Mouse (Mus musculus) lung, embryonic 14.5 days (tissue): ENCODE measurements around the gene Msrb1. TPM values are rescaled to one million over a fixed set of nuclear protein-coding genes. Genes with fewer than 3 reads are reported as not detected.

Source experiments
- ATAC-seq: fragments of 200-750 bp; cut with Nextera tagmentation; 2 replicates; pipeline ENCODE4 v1.8.0; 2017; ENCODE audit warnings: mild to moderate bottlenecking, moderate TSS enrichment, moderate library complexity; ENCODE audit not compliant: insufficient read depth
- DNase-seq: peaks from one replicate; pipeline ENCODE4 v3.0.0-alpha.2; 2015
- H3K27ac ChIP-seq: fragments of 300-500 bp; sonication (generic); 2 replicates; pipeline ENCODE4 v1.5.1; 2014; ENCODE audit warnings: low read depth, mild to moderate bottlenecking, moderate library complexity
- H3K27me3 ChIP-seq: fragments of 300-500 bp; sonication (generic); 2 replicates; pipeline ENCODE4 v1.6.1; 2014; ENCODE audit warnings: low read length, control low read depth; ENCODE audit not compliant: insufficient read depth
- H3K36me3 ChIP-seq: fragments of 300-500 bp; sonication (generic); 2 replicates; pipeline ENCODE4 v1.6.1; 2014; ENCODE audit warnings: control low read depth; ENCODE audit not compliant: insufficient read depth
- H3K4me1 ChIP-seq: fragments of 300-500 bp; sonication (generic); 2 replicates; pipeline ENCODE4 v1.6.1; 2014; ENCODE audit warnings: antibody characterized with exemption, control low read depth; ENCODE audit not compliant: insufficient read depth
- H3K4me2 ChIP-seq: fragments of 300-500 bp; sonication (generic); 2 replicates; pipeline ENCODE4 v1.6.1; 2014; ENCODE audit warnings: mild to moderate bottlenecking
- H3K4me3 ChIP-seq: fragments of 300-500 bp; sonication (generic); 2 replicates; pipeline ENCODE4 v1.5.1; 2014; ENCODE audit warnings: low read depth, low read length
- H3K9ac ChIP-seq: fragments of 300-500 bp; sonication (generic); 2 replicates; pipeline ENCODE4 v1.6.1; 2014
- H3K9me3 ChIP-seq: fragments of 300-500 bp; sonication (generic); 2 replicates; pipeline ENCODE4 v1.6.1; 2016; ENCODE audit warnings: low read depth, low read length, control low read depth
- CTCF ChIP-seq: IDR thresholded peaks from 2 replicates; pipeline ENCODE4 v1.5.1; 2016; ENCODE audit warnings: antibody characterized with exemption, low read depth
- WGBS: fragments of 180-500 bp; shearing (Covaris S2); extraction: QIAGEN DNeasy Blood & Tissue Kit; methylation state at CpG from one replicate; pipeline ENCODE4 v1.1.7; 2014; 5-methylcytosine and 5-hydroxymethylcytosine counted together
- polyA plus RNA-seq: library from polyadenylated mRNA; unstranded; fragments of >200 nt; fragmentation: Nextera tagmentation; extraction: Ambion mirVana; gene quantifications from 2 replicates; pipeline ENCODE4 v1.2.1, GENCODE M21; 2014

The Msrb1 gene
- polyA plus RNA-seq, 1 experiment from 2014 or later = 35.2 TPM

- TF ChIP-seq CTCF = peak; percentile 25; the same call in 1 of the 2 replicates
- Histone ChIP-seq H3K4me3 (peak overlapping the region; percentile 65), H3K4me1 (peaks cover 11% of the 10 kb centered on the region), H3K9me3 (no peaks in the 10 kb centered on the region), H3K4me2 (peak overlapping the region; percentile 83), H3K9ac (peak overlapping the region; percentile 76), H3K36me3 (peaks cover 8% of the 10 kb centered on the region; the same call in 1 of the 2 replicates), H3K27me3 (no peaks in the 10 kb centered on the region), H3K27ac (no peak overlapping the region)
- WGBS = 26% methylated on average over 8 of the region's 8 CpGs
- no peak for DNase-seq
- no peak for ATAC-seq
Observed at GRCm38 (mm10) chr17:24737135-24737810, 831 bp downstream of the Msrb1 start.

GRCm38 (mm10) chr17:24738238-24738637, 1.8 kb downstream of the Msrb1 start:
- ATAC-seq (no peak), DNase-seq (no peak)
- no peak overlapping the region for H3K27ac ChIP-seq
- no peak for TF ChIP-seq CTCF
- peaks cover 11% of the 10 kb centered on the region for H3K4me1 ChIP-seq
- H3K9me3 ChIP-seq = no peaks in the 10 kb centered on the region
- no peak overlapping the region for H3K4me3 ChIP-seq
- WGBS = 72% methylated on average over 4 of the region's 4 CpGs
- no peaks in the 10 kb centered on the region for H3K27me3 ChIP-seq
- H3K9ac ChIP-seq = no peak overlapping the region
- H3K4me2 ChIP-seq = no peak overlapping the region
- H3K36me3 ChIP-seq = peaks cover 12% of the 10 kb centered on the region; the same call in 1 of the 2 replicates

- ATAC-seq (no peak), DNase-seq (no peak)
- H3K36me3 ChIP-seq = peaks cover 12% of the 10 kb centered on the region; the same call in 1 of the 2 replicates
- no peak for TF ChIP-seq CTCF
- H3K27me3 ChIP-seq = no peaks in the 10 kb centered on the region
- H3K9ac ChIP-seq = no peak overlapping the region
- no peak overlapping the region for H3K4me2 ChIP-seq
- no peak overlapping the region for H3K27ac ChIP-seq
- H3K4me3 ChIP-seq = no peak overlapping the region
- WGBS = 68% methylated on average over 8 of the region's 8 CpGs
- H3K4me1 ChIP-seq = peaks cover 11% of the 10 kb centered on the region
- H3K9me3 ChIP-seq = no peaks in the 10 kb centered on the region
Observed at GRCm38 (mm10) chr17:24739926-24740325, 3.5 kb downstream of the Msrb1 start.

- Histone ChIP-seq H3K4me2 (no peak overlapping the region), H3K27me3 (no peaks in the 10 kb centered on the region), H3K4me3 (no peak overlapping the region), H3K4me1 (peaks cover 2% of the 10 kb centered on the region; the same call in 1 of the 2 replicates), H3K9ac (no peak overlapping the region; the same call in 1 of the 2 replicates), H3K9me3 (no peaks in the 10 kb centered on the region), H3K27ac (no peak overlapping the region), H3K36me3 (peaks cover 12% of the 10 kb centered on the region; the same call in 1 of the 2 replicates)
- 76% methylated on average over 8 of the region's 8 CpGs for WGBS
- TF ChIP-seq CTCF = no peak
- DNase-seq = no peak
- ATAC-seq = no peak
Observed at GRCm38 (mm10) chr17:24742307-24742706, 5.9 kb downstream of the Msrb1 start.

GRCm38 (mm10) chr17:24743896-24744295, 7.5 kb downstream of the Msrb1 start:
- Histone ChIP-seq H3K9ac (no peak overlapping the region), H3K4me3 (no peak overlapping the region), H3K4me1 (no peaks in the 10 kb centered on the region), H3K27me3 (no peaks in the 10 kb centered on the region), H3K36me3 (peaks cover 12% of the 10 kb centered on the region; the same call in 1 of the 2 replicates), H3K9me3 (no peaks in the 10 kb centered on the region), H3K27ac (no peak overlapping the region), H3K4me2 (no peak overlapping the region)
- no peak for TF ChIP-seq CTCF
- WGBS = 72% methylated on average over 5 of the region's 5 CpGs
- ATAC-seq = no peak
- DNase-seq = no peak

- TF ChIP-seq CTCF = no peak
- Histone ChIP-seq H3K4me3 (no peak overlapping the region), H3K9me3 (no peaks in the 10 kb centered on the region), H3K4me2 (no peak overlapping the region), H3K9ac (no peak overlapping the region), H3K4me1 (no peaks in the 10 kb centered on the region), H3K36me3 (peaks cover 12% of the 10 kb centered on the region; the same call in 1 of the 2 replicates), H3K27me3 (no peaks in the 10 kb centered on the region), H3K27ac (no peak overlapping the region)
- ATAC-seq (no peak), DNase-seq (no peak)
- WGBS = 78% methylated on average over 3 of the region's 3 CpGs
Observed at GRCm38 (mm10) chr17:24744381-24744780, 7.9 kb downstream of the Msrb1 start.
